Mouse (Mus musculus) embryonic fibroblast, embryonic 13.5 days (primary cell): ENCODE data around the gene Trappc2l.

Experiments used
- CTCF ChIP-seq: IDR thresholded peaks from 2 replicates; pipeline ENCODE4 v1.5.1; 2011; ENCODE audit warnings: mild to moderate bottlenecking, control low read depth, low read length, moderate library complexity, borderline replicate concordance; ENCODE audit not compliant: insufficient read depth
- POLR2A ChIP-seq: IDR thresholded peaks from 2 replicates; pipeline ENCODE4 v1.6.1; 2011; ENCODE audit warnings: low read depth, mild to moderate bottlenecking, control low read depth, low read length, moderate library complexity

DNA sequence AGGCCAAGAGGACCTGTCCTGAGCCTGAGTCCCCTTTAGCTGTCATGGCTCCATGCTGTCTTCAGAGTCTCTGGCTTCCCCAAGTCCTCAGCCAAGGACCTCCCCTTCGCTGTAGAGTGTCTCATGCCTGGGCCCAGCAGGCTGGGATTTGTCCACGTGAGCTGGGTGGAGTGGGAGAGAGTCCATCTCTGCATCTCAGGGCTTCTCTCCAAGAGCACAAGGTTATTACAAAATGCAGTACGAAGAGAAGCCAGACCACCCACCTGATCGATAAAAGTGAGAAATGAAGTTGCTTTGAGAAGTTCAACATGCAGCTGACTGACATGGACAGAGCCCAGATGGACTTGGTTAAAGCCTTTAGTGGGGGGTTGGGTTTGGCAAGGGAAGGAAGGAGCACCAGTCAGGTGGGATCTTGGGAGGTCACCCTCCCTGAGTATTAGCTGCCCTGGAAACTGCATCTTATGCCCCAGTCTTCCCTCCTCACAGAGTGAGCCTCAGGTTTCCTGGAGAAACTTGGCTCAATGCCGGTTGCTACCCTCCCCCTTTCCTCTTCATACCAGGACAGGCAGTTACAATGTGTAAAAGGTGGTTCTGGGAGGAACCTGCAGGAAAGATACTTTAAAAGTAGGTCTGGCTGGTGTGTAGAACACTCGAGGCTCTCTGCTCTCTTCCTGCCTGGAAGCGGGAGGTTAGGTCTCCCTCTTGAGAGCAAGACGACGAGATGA, 4.9 kb downstream of the Trappc2l start:
- TF ChIP-seq CTCF (no peak), POLR2A (no peak)
